Mouse (Mus musculus) G1E (cell line): ENCODE data around the gene Zmynd19.

Experiments used
- CTCF ChIP-seq: IDR thresholded peaks from 2 replicates; pipeline ENCODE4 v1.5.1; 2012; ENCODE audit warnings: low read depth, low read length, inconsistent platforms, mixed read lengths
- GATA1 ChIP-seq: IDR thresholded peaks from 2 replicates; pipeline ENCODE4 v1.6.1; 2012; ENCODE audit warnings: borderline replicate concordance, low read length, inconsistent platforms, mixed read lengths
- GATA2 ChIP-seq: IDR thresholded peaks from 2 replicates; pipeline ENCODE4 v1.6.1; 2012; ENCODE audit warnings: low read depth, low read length, inconsistent platforms, borderline replicate concordance
- POLR2AphosphoS5 ChIP-seq: IDR thresholded peaks from 2 replicates; pipeline ENCODE4 v1.6.1; 2012; ENCODE audit warnings: low read depth, low read length, inconsistent platforms; ENCODE audit not compliant: insufficient replicate concordance
- TAL1 ChIP-seq: conservative IDR thresholded peaks from 2 replicates; pipeline ENCODE4 v1.6.1; 2012; ENCODE audit warnings: low read depth, low read length, inconsistent platforms, mixed read lengths

DNA sequence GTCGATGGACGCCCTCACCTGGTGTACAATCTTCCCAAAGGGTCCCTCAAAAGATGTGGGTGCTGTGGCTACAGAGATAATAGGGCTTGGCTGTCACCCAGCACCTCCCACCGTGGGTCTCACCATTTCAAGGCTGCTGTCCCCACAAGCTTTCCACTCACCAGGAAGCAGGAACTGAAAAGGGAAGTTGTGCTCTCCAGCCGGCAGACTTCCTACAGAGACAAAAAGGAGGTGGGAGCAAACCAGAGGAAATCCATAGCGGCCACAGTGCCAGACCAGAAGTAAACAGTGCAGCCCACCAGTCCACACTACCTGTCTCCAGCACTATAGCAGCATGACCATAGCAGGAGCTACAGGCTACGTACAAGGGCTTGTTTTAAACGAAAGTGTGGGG is 22.6 kb upstream of the Zmynd19 start:
- TF ChIP-seq CTCF = no peak
- TF ChIP-seq POLR2AphosphoS5 = no peak
- TF ChIP-seq TAL1 = no peak
- TF ChIP-seq GATA1 = no peak
- TF ChIP-seq GATA2 = no peak
